Mouse (Mus musculus) forebrain, postnatal 0 days (tissue): ENCODE data around the gene Gm11733. TPM values are rescaled to one million over a fixed set of nuclear protein-coding genes. Genes with fewer than 3 reads are reported as not detected.

Experiments
- ATAC-seq: fragments of 200-750 bp; cut with Nextera tagmentation; 2 replicates; pipeline ENCODE4 v1.8.0; 2017; ENCODE audit warnings: mild to moderate bottlenecking, moderate library complexity
- DNase-seq: peaks from one replicate; pipeline ENCODE4 v3.0.0-alpha.2; 2015
- H3K27ac ChIP-seq: fragments of 300-500 bp; sonication (generic); 2 replicates; pipeline ENCODE4 v1.5.1; 2014; ENCODE audit warnings: low read depth, mild to moderate bottlenecking, antibody characterized with exemption, low read length, moderate library complexity, mixed read lengths
- H3K27me3 ChIP-seq: fragments of 300-500 bp; sonication (generic); 2 replicates; pipeline ENCODE4 v1.6.1; 2014; ENCODE audit warnings: mild to moderate bottlenecking, low read length, mixed read lengths; ENCODE audit not compliant: insufficient read depth
- H3K36me3 ChIP-seq: fragments of 300-500 bp; sonication (generic); 2 replicates; pipeline ENCODE4 v1.6.1; 2014; ENCODE audit warnings: mild to moderate bottlenecking, moderate library complexity; ENCODE audit not compliant: insufficient read depth
- H3K4me1 ChIP-seq: fragments of 300-500 bp; sonication (generic); 2 replicates; pipeline ENCODE4 v1.6.1; 2014; ENCODE audit warnings: antibody characterized with exemption; ENCODE audit not compliant: insufficient read depth
- H3K4me2 ChIP-seq: fragments of 300-500 bp; sonication (generic); 2 replicates; pipeline ENCODE4 v1.6.1; 2014; ENCODE audit warnings: low read depth, mild to moderate bottlenecking, moderate library complexity
- H3K4me3 ChIP-seq: fragments of 300-500 bp; sonication (generic); 2 replicates; pipeline ENCODE4 v1.5.1; 2014; ENCODE audit warnings: low read depth, low read length, mixed read lengths
- H3K9ac ChIP-seq: fragments of 300-500 bp; sonication (generic); 2 replicates; pipeline ENCODE4 v1.6.1; 2014; ENCODE audit warnings: mild to moderate bottlenecking
- H3K9me3 ChIP-seq: fragments of 300-500 bp; sonication (generic); 2 replicates; pipeline ENCODE4 v1.6.1; 2016; ENCODE audit warnings: low read length
- CTCF ChIP-seq: sonication (generic); IDR thresholded peaks from 2 replicates; pipeline ENCODE4 v1.5.1; 2016; ENCODE audit warnings: antibody characterized with exemption, control low read depth, low read depth
- WGBS: fragments of 180-500 bp; shearing (Covaris S2); extraction: QIAGEN DNeasy Blood & Tissue Kit; methylation state at CpG from one replicate; pipeline ENCODE4 v1.1.7; 2014; 5-methylcytosine and 5-hydroxymethylcytosine counted together
- polyA plus RNA-seq: library from polyadenylated mRNA; unstranded; fragments of >200 nt; fragmentation: Nextera tagmentation; extraction: Ambion mirVana; gene quantifications from 2 replicates; pipeline ENCODE4 v1.2.1, GENCODE M21; 2015
- total RNA-seq: library from RNA; depleted of rRNA; stranded (reverse); fragments of >200 nt; gene quantifications from 2 replicates; pipeline ENCODE4 v1.2.3, GENCODE M21; 2014

The Gm11733 gene
- total and polyA plus RNA-seq, 2 experiments from 2014 or later, result 0.08 to 0.14 TPM

DNA sequence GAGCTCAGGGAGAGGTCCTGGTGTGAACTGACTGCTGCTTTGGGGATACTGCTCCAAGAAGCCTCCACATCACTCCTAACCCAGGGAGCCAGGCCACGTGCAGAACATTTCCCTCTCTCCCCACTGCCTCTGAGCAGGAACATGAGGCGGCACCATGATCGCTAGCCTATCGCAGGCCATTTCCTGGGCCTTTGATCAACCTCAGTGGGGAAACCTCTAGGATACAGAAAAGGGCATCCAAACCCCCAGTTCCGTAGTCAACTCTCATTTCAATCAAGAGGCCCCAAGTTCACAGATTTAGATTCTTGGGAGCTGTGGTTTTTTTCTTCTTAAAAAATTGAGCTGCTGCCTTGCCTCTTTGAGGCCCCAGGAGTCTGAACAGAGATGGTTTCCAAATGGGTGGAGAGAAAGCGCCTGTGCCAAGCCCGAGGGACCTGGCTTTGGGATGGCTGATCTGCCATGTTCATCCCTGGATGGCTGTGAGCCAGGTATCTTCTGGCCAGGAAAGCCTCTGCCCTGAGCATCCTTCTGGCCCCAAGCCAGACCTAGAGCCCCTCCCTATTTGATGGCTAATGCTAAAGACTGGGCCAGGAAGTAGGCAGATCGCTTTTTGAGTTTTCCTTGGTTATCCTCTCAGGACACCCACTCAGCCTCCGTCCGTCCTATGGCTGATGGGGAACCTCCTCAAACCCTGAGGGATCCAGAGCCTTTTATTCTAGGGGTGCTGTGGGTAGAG is 5.7 kb upstream of the Gm11733 start:
- Histone ChIP-seq H3K4me1 (peaks cover 32% of the 10 kb centered on the region), H3K27ac (peak overlapping the region; percentile 92), H3K27me3 (no peaks in the 10 kb centered on the region), H3K9ac (peak overlapping the region; percentile 11; the same call in 1 of the 2 replicates), H3K36me3 (no peaks in the 10 kb centered on the region), H3K4me3 (no peak overlapping the region), H3K9me3 (no peaks in the 10 kb centered on the region), H3K4me2 (no peak overlapping the region)
- no peak for TF ChIP-seq CTCF
- ATAC-seq (no peak), DNase-seq (no peak)
- WGBS, result 33% methylated on average over 10 of the region's 10 CpGs

DNA sequence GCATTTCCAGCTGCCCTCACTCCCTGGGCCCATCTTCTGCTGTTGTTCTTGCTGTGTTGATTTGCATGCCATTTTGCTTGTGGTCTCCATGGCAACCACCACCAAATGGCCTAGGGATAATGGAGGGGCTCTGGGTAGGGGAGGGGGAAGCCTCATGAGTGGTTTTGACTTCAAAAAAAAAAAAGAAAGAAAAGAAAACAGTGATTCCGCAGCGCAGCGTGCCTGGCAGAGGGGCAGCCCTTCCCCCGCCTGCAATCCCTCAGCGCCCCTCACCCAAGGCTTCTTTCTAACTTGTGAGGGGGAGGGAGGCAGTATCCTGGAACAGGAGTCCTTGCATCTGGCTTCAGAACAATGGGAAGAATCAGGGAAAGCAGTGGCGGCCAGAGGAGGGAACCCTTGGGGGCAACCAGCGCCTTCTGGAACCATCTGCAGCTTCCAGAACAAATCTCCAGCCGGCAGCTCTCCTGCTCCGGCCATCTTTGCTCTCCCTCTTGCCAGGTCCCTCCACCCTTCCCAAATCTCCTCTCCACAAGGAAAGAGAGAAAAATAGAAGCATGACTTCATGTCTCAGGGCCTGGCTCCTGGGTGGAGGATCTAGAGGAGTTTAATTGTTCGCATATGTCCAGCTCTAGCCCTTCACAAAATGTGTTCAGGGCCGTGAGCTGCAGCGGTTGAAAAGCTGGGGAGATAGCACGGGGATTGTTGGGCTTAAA is 5.0 kb upstream of the Gm11733 start:
- H3K4me1 ChIP-seq, result peaks cover 37% of the 10 kb centered on the region
- peak; percentile 90 for DNase-seq
- no peaks in the 10 kb centered on the region for H3K9me3 ChIP-seq
- 4% methylated on average over 13 of the region's 13 CpGs for WGBS
- no peak overlapping the region for H3K4me3 ChIP-seq
- 0 out of 2 replicates have a peak, but pooled peaks have one; percentile 24 for TF ChIP-seq CTCF
- H3K9ac ChIP-seq, result peak overlapping the region; percentile 39
- no peaks in the 10 kb centered on the region for H3K27me3 ChIP-seq
- H3K27ac ChIP-seq, result peak overlapping the region; percentile 92
- H3K36me3 ChIP-seq, result no peaks in the 10 kb centered on the region
- H3K4me2 ChIP-seq, result peak overlapping the region; percentile 26; the same call in 1 of the 2 replicates
- ATAC-seq, result peak; percentile 67

DNA sequence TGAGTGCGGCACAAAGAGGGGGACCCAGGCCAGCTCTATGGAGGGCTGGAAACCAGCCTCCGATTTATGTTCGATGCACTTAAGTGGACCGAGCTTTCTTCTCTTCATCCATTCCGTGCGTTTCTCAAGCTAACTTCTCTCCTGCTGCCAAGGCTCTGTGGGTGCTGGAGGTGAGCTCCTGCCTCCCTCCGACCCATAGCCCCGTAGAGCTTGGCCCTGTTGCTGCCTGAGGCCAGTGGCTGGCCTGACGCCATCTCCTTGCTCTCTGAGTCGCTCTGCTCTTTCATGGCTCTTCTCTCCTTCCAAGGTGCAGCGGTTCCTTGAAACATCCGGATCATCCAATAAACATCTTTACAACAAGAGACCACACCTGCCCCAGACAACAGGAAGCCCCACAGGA is 4.4 kb upstream of the Gm11733 start:
- peaks cover 42% of the 10 kb centered on the region for H3K4me1 ChIP-seq
- 31% methylated on average over 12 of the region's 12 CpGs for WGBS
- H3K4me3 ChIP-seq, result no peak overlapping the region
- H3K27ac ChIP-seq, result peak overlapping the region; percentile 92
- no peaks in the 10 kb centered on the region for H3K27me3 ChIP-seq
- TF ChIP-seq CTCF, result no peak
- H3K36me3 ChIP-seq, result no peaks in the 10 kb centered on the region
- H3K9ac ChIP-seq, result peak overlapping the region; percentile 39
- DNase-seq, result no peak
- no peak for ATAC-seq
- no peaks in the 10 kb centered on the region for H3K9me3 ChIP-seq
- peak overlapping the region; percentile 26; the same call in 1 of the 2 replicates for H3K4me2 ChIP-seq

DNA sequence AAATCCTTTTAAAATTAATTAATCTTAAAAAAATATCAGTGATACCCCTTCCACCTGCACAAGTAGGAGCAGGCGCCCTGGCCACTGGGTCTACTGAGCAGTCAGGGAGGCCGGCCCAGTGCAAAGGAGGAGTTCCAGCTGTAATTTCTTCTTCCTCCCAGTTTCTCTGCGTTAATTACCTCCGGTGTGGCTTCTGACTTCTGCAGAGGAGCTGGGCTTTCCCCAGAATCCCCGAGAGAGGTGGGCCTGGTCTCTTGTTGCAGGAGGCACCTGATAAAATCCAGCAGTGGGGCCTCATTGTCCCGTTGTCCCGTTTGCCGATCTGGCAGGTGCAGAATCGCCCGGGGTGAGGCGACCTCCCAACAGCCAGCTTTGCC is 1.9 kb upstream of the Gm11733 start:
- peak overlapping the region; percentile 45 for H3K9ac ChIP-seq
- peaks cover 46% of the 10 kb centered on the region for H3K4me1 ChIP-seq
- H3K36me3 ChIP-seq, result no peaks in the 10 kb centered on the region
- ATAC-seq, result no peak
- DNase-seq, result no peak
- no peaks in the 10 kb centered on the region for H3K9me3 ChIP-seq
- H3K27me3 ChIP-seq, result no peaks in the 10 kb centered on the region
- no peak for TF ChIP-seq CTCF
- WGBS, result 7% methylated on average over 11 of the region's 11 CpGs
- H3K27ac ChIP-seq, result peak overlapping the region; percentile 88
- peak overlapping the region; percentile 49 for H3K4me2 ChIP-seq
- H3K4me3 ChIP-seq, result peak overlapping the region; percentile 22

DNA sequence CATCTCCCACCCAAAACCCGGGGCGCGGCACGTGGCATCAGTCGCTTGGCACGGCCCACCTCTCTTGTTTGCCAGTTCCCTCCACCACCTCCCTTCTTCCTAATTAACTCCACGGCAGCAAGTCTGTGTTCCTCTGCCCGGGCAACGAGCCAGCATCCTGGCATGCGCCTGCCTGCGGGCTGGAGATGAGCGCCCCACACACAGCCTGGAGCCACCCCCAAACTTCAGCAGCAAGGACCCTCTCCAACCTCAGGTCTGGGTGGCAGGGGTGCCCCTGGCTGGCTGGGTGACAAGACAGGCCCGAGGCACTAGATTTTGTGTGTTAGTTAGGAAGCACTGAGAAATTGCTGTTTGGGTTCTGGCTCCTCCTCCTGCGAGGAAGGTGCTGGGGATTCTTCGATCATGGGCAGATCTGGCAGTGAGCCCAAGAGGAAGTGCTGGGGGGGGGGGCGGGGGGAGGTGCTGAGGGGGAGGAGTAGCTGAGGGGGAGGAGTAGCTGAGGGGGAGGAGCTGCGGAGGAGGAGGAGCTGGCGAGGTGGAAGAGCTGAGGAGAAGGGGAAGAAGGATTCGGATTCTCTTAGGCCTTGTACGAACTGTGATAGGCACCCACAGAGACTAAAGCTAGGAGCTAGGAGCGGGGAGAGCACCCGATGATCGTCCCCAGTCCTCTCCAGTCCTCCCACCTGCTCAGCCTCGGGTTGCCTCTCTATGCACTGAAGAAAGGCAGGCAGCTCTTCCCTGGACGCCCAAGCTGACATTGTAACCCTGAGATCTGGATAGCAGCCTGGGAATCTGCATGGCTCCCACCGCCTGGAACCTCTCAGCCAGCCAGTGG is 1.3 kb upstream of the Gm11733 start:
- no peaks in the 10 kb centered on the region for H3K27me3 ChIP-seq
- peak overlapping the region; percentile 88 for H3K27ac ChIP-seq
- peak; percentile 95 for DNase-seq
- 0 out of 2 replicates have a peak, but pooled peaks have one; percentile 20 for TF ChIP-seq CTCF
- H3K4me2 ChIP-seq, result peak overlapping the region; percentile 49
- peak overlapping the region; percentile 22 for H3K4me3 ChIP-seq
- H3K36me3 ChIP-seq, result no peaks in the 10 kb centered on the region
- peak overlapping the region; percentile 45 for H3K9ac ChIP-seq
- ATAC-seq, result peak; percentile 81
- H3K9me3 ChIP-seq, result no peaks in the 10 kb centered on the region
- H3K4me1 ChIP-seq, result peaks cover 46% of the 10 kb centered on the region
- WGBS, result 2% methylated on average over 25 of the region's 26 CpGs

DNA sequence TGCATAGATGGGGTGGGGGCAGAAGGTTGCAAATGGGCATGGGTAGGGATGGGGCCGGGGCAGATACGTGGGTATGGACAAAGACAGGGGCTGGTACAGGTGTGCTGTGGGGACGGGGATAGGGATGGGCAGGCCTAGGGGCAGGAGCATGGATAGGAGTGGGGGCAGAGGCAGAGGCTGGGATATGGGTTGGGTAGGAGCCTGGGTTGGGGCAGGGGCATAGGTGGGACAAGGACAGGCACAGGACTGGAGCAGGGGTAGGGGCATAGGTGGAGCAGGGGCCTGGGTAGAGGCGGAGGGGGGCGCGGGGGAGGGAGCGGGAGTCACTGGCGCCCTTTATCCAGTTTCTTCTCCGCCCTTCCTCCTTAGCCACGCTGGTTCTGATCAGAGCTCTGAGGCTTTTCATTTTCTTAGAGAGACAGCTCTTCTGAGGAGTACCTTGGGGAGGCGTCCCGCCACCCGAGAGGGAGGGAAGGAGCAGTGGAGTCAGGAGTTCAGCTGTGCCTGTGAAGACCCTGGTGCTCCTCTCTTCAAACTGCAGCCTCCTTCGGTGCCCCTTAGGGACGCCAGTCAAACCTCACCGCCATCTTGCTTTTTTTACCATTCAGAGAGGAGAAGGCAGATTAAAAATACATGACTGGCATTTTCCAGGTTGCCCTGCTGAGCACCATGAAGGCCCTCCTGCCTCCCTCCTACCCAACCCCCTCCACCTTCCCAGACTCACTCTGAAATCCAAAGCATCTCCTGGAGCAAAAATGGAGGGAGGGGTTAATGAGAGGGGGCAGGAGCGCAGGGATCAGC is 7.4 kb downstream of the Gm11733 start:
- TF ChIP-seq CTCF, result no peak
- H3K4me1 ChIP-seq, result peaks cover 3% of the 10 kb centered on the region
- H3K27ac ChIP-seq, result peak overlapping the region; percentile 9; the same call in 1 of the 2 replicates
- no peak overlapping the region for H3K4me2 ChIP-seq
- 34% methylated on average over 17 of the region's 17 CpGs for WGBS
- peak; percentile 59; the same call in 1 of the 2 replicates for ATAC-seq
- 0 out of 2 replicates have a peak overlapping the region, but pooled peaks have one; percentile 6 for H3K9ac ChIP-seq
- H3K27me3 ChIP-seq, result no peaks in the 10 kb centered on the region
- DNase-seq, result no peak
- H3K36me3 ChIP-seq, result no peaks in the 10 kb centered on the region
- H3K9me3 ChIP-seq, result no peaks in the 10 kb centered on the region
- H3K4me3 ChIP-seq, result no peak overlapping the region
